Mouse (Mus musculus) left cerebral cortex, adult 2 months (tissue): Measurements from ENCODE around the gene Manba. TPM values are rescaled to one million over a fixed set of nuclear protein-coding genes. Genes with fewer than 3 reads are reported as not detected.

Experiments
- DNase-seq, 2 experiments: peaks; one replicate each; pipeline ENCODE4 v3.0.0; 2021 to 2022; ENCODE audit warnings: low spot score in 2 of 2, mixed read lengths in 1 of 2; ENCODE audit errors: extremely low spot score in 1 of 2
- H3K27ac ChIP-seq: fragments of 200-600 bp; 2 replicates; pipeline ENCODE4 v1.8.1; 2022
- H3K4me3 ChIP-seq: fragments of 200-600 bp; 2 replicates; pipeline ENCODE4 v1.8.1; 2022
- CTCF ChIP-seq: fragments of 200-600 bp; IDR thresholded peaks from 2 replicates; pipeline ENCODE4 v1.8.1; 2022; ENCODE audit warnings: antibody characterized with exemption, mild to moderate bottlenecking, moderate library complexity
- intact Hi-C: fragments of 180-260 bp; cut with DNase I; formaldehyde crosslinking; loops from one replicate; pipeline ENCODE4 v1.15.1; 2025
- total RNA-seq, 2 experiments: library from RNA; stranded (reverse); gene quantifications; 2 replicates each; pipeline ENCODE4 v1.2.3; 2021

Gene Manba
- total RNA-seq, 2 experiments from 2014 or later: 8.9 to 15.5 TPM

DNA sequence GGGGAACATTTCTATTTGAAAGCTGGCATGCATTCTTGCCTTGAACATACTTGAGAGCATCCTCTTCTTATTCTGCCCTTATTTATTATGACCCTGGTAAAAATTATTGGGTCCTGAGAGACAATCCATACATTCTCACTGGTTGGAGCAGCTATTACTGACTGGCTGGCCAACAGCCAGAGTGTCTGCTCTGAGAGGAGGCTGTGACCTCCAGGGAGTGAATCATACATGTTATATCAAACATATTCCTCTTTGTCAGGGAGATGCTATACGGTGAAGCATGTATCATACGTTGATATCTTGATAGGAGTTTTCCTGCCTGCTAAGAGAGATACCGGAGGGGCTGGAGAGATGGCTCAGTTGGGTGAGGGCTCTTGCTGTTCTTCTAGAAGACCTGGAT, 89.7 kb downstream of the Manba start:
- Histone ChIP-seq H3K4me3 (no peak overlapping the region), H3K27ac (no peak overlapping the region)
- no peak for TF ChIP-seq CTCF
- intact Hi-C loops: no loop called here
- DNase-seq: no peak

- Histone ChIP-seq H3K4me3 (no peak overlapping the region), H3K27ac (no peak overlapping the region)
- TF ChIP-seq CTCF: no peak
- intact Hi-C loops: no loop called here
- no peak for DNase-seq
Observed at GRCm38 (mm10) chr3:135578588-135579140, 93.3 kb downstream of the Manba start.

- Histone ChIP-seq H3K4me3 (no peak overlapping the region), H3K27ac (no peak overlapping the region)
- intact Hi-C loops: no loop called here
- DNase-seq: no peak
- TF ChIP-seq CTCF: no peak
Observed at GRCm38 (mm10) chr3:135579179-135579578, 93.8 kb downstream of the Manba start.

- DNase-seq: no peak
- no peak overlapping the region for H3K27ac ChIP-seq
- H3K4me3 ChIP-seq: no peak overlapping the region
- intact Hi-C loops: loop anchor here (5.0 kb wide), 2 partner anchors 178 to 298 kb away; partner anchors contain the start of gene Bdh2
- TF ChIP-seq CTCF: no peak
Observed at GRCm38 (mm10) chr3:135580439-135581275, 95.2 kb downstream of the Manba start.

GRCm38 (mm10) chr3:135581606-135582117, 96.3 kb downstream of the Manba start:
- no peak overlapping the region for H3K4me3 ChIP-seq
- intact Hi-C loops: loop anchor here (5.0 kb wide), 2 partner anchors 179 to 299 kb away; partner anchors contain the start of gene Bdh2
- TF ChIP-seq CTCF: peak; percentile 55
- no peak overlapping the region for H3K27ac ChIP-seq
- DNase-seq: no peak

DNA sequence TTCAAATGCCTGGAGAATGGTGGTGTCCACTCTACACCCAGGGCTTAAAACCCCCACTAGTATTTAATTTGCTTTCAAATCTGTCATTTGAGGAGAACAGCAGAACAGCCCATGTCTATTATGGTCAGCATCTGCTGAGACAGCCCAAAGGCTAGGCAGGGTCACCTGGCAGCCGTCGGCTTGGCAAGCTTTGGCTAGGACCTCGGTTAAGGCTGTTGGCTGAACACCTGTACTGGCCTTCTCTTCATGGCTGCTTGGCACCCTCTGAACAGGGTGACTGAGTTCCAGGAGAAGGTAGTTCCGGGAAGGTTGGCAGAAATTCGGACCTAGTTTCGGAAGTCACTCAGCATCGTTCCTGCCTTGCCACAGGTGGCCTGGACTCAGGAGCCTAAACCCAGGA, 96.8 kb downstream of the Manba start:
- DNase-seq: no peak
- intact Hi-C loops: loop anchor here (5.0 kb wide), 2 partner anchors 180 to 300 kb away; partner anchors contain the start of gene Bdh2
- Histone ChIP-seq H3K27ac (no peak overlapping the region), H3K4me3 (no peak overlapping the region)
- TF ChIP-seq CTCF: no peak

DNA sequence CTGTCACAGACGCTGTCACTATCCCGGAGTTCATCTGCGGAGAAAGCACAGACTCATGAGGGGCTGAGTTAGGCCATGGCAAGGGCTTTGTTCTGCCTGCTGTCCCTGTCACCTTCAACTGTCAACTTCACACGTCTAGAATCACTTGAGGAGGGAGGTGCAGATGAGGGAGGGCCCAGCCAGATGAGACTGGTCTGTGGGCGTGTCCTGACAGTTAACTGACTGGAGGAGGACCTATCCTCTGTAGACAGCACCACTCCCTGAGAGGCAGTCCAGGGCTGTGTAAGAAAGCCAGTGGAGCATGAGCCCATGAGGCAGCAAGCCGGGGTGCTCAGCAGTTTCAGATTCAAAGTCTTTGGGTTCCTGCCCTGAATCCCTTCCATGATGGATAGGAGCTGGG, 100.1 kb downstream of the Manba start:
- no peak overlapping the region for H3K4me3 ChIP-seq
- H3K27ac ChIP-seq: peak overlapping the region; percentile 71; the same call in 1 of the 2 replicates
- intact Hi-C loops: no loop called here
- no peak for TF ChIP-seq CTCF
- DNase-seq: no peak

GRCm38 (mm10) chr3:135586060-135586459, 100.6 kb downstream of the Manba start:
- no peak for TF ChIP-seq CTCF

DNA sequence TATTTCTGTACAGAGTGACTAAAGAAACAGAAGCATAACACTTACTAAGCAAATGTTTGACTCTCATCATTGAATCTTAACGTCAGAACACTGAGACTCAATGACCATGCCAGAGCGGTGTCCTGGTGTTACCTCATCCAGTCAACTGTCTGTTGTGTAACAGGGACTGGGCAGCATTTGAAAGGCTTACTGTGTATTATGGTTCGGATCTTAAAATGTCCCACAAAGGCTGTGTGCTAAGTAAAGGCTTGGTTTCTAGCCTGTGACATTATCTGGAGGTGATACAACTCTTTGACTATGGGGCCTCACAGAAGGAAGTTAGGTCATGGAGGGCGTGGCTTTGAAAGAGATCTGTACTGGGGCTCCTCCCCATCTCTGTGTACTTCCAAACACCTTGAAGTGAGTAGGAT, 101.1 kb downstream of the Manba start:
- DNase-seq: no peak
- Histone ChIP-seq H3K4me3 (no peak overlapping the region), H3K27ac (peak overlapping the region; percentile 71)
- TF ChIP-seq CTCF: no peak
- intact Hi-C loops: no loop called here

More at GRCm38 (mm10) chr3:135586060-135586459, 100.6 kb downstream of the Manba start:
- intact Hi-C loops: no loop called here
- peak overlapping the region; percentile 71 for H3K27ac ChIP-seq
- no peak overlapping the region for H3K4me3 ChIP-seq
- DNase-seq: no peak

DNA sequence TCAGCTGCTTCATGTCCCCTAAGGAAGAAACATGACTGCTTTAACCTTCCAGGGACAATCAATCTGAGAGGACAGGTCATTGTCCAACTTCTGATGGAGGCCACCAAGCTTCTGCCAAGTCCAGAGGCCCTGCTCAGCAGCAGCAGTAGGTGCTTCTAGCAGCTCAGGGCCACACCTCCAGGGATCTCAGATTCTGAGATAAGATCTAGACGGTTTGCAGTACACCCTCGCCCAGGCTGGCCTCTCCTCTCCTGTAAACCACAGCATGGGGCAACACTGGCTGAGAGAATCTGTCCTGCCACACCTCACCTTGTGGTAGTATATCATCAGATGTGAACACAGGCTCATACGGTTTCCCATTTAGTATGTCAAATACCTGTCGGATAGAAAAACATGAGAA, 105.1 kb downstream of the Manba start:
- no peak for DNase-seq
- intact Hi-C loops: no loop called here
- no peak for TF ChIP-seq CTCF
- H3K27ac ChIP-seq: no peak overlapping the region
- no peak overlapping the region for H3K4me3 ChIP-seq

DNA sequence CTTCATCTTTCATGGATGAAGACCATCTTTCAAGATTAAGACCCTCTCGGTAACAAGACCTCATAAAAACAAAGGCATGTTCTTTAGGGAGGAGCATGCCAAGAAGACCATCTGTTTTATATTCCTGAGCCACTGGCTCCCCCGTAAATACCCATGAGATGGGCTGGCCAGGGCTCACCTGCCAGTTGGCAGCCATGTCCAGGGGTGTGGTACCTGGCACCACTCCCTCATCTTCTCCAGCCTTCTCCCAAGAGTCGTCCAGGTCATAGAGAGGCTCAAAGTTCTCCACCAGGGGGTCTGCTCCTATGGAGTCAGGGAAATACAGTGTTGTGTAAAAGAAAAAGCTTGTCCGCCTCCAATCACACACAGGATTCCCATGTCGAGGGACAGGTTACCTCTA, 106.0 kb downstream of the Manba start:
- Histone ChIP-seq H3K4me3 (no peak overlapping the region), H3K27ac (no peak overlapping the region)
- intact Hi-C loops: no loop called here
- TF ChIP-seq CTCF: no peak
- no peak for DNase-seq

DNA sequence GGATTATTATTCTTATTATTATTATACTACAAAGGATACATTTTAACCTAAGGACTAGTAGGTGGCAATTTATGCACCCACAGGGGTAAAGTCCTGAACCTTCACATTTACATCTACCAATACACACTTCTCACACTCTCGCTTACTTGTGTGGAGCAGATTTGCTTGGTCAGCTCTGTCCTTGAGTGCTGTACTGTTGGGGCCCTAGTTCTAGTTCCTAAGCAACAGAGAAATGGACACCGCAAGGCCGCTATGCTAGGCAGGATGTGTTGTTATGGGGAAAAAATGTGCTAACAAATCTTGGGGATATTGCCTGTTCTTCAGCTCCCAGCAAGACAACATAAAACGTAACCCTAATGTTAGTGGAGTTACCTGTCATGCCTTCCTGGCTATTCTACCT, 106.6 kb downstream of the Manba start:
- TF ChIP-seq CTCF: no peak
- H3K27ac ChIP-seq: no peak overlapping the region
- no peak for DNase-seq
- intact Hi-C loops: no loop called here
- H3K4me3 ChIP-seq: no peak overlapping the region
